Mouse (Mus musculus) CH12F3 (cell line): ENCODE measurements around the gene Gas2l3.

Experiments
- in situ Hi-C: fragments of 300-500 bp; cut with MboI; formaldehyde crosslinking; loops from 2 replicates; pipeline ENCODE4 v1.14.3; 2020; ENCODE audit warnings: low sequenced_read_pairs

Gene Gas2l3

DNA sequence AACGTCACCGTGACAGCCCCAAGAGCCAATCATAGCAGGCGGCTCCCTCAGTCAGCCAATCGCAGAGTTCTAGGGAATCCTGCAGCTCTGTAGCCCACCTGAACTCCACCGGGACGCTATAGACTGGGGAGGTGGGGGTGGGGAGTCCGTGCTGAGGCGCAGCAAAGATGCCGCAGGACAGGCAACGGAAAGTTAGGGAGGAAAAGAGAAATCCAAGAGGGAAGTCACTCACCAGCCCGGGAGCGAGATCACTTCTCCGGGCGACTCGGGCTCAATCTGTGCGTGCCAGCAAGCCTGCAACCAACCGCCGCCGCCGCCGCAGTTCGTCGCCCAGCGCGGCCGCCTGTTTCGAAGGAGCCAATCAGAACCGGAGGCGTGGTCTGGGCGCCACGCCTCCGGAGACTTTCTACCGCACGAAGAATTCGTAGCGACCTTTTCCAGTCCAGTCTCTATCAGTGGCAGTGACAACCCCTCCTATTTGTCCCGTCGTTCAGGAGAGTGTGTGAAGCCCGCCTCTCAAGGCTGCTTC lies at the start of gene Gas2l3:
TSS of gene Gas2l3 (minus strand) at position 345 of the 529 bp plus-strand sequence.
- in situ Hi-C loops = no loop called here

DNA sequence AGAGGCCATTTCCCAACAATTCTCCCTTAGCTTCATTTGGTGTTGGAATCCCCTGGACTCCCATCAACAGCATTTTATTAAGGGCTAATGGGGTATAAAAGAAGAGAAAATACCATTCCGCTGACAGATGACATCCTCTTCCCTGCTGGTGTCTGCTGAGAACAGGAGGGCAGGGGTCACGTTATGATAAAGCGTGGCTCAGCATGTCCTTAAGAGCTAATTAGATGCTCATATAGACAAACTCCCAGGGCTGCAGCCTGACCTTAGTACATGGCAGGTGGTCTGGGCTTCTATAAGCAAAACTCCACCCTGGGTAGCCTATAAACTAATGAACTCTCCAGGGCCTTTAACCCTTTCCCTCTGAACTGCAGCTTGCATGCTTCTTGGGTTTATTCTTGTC lies 47.6 kb upstream of the Gas2l3 start:
- in situ Hi-C loops = no loop called here

DNA sequence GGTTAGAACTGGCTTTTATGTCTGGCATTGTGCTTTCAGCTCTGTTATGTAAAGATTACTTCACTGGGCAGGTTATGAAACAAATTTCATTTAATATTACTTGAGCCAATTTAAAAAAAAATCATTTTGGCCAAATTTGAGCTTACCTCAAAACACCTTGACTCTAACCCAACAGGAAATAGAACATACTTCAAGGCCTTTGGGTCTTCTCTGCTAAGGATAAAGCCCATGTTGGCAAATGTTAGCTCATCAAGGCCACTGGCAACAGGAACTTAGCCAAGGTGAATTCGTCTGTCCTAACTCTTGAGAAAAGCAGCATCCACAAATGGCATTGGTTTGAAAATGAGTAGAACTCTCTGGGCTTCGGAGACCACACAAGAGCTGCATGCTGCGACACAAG lies 46.5 kb upstream of the Gas2l3 start:
- in situ Hi-C loops = no loop called here

DNA sequence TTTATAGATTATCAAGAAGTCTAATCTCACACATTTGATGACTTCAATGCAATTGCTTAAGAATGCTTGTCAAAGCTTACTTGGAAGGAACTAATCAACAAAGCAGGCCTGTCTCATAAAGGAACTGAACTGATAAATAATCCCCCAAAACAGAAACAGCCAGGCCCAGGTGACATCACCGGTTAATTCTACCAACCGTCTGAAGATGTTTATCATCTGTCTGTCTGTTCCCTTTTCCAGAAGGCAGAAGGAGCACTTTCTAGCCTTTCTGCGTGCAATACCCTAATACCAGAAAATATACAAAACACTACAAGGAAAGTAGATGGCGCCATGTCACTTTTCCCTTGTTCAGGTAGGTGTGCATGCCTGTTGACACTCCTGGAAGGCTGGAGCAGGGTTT lies 45.7 kb upstream of the Gas2l3 start:
- in situ Hi-C loops = no loop called here

GRCm38 (mm10) chr10:89486995-89487742 lies 43.4 kb upstream of the Gas2l3 start:
- in situ Hi-C loops = no loop called here

- in situ Hi-C loops = no loop called here
Measured at GRCm38 (mm10) chr10:89484907-89485306, 41.1 kb upstream of the Gas2l3 start.

DNA sequence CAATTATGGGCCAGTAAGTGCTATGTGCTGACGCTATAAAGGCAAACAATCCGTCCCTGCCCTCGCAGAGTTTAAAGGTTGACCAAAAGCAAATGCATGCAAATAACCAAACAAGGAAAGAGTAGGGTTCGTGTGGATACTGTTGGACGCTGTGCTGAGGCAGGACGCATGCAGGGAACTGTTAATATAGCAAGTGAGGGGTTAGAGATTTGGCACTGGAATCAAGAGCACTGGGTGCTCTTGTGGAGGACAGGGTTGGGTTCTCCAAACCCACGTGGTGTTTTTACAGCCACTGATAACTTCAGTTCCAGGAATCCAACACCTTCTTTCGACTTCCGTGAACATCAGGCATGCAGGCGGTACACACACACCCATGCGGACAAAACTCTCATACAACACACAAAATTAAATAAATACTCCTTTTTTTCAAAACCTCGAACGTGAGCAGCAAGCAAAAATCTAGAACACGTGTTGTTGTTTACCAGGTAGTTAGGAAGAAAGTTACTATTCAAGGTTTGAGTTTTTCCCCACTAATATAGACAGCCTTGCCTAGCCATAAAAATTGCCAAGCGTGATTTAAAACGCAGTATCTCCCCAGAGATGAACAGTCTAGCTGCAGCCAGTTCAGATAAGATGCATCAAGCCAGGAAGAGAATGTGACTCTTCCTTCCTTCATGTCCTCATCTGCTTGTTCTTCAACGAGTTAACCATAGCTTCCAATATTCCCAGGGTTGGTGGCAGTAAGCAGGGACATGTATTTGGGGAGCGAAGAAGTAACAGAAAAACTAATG lies 40.2 kb upstream of the Gas2l3 start:
- in situ Hi-C loops = no loop called here

DNA sequence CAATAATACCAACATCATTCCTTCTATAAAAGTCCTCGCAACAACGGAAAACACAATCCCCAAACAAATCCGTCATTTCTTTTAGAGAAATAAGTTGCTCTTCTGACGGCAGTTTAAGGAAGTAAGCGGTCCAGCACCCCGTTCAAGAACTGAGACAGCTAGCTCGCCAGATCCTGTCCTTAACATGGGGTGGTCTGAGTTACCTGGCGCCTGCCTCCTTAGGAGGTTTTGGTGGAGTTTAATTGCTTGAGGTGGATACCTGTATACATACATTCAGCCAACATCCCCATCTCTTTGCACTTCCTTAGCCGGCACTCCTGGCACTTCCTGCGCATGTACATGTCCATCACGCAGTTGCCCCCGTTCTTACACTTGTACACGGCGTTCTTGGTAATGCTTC lies 39.3 kb upstream of the Gas2l3 start:
- in situ Hi-C loops = no loop called here

- in situ Hi-C loops = no loop called here
Measured at GRCm38 (mm10) chr10:89482142-89482681, 38.4 kb upstream of the Gas2l3 start.

DNA sequence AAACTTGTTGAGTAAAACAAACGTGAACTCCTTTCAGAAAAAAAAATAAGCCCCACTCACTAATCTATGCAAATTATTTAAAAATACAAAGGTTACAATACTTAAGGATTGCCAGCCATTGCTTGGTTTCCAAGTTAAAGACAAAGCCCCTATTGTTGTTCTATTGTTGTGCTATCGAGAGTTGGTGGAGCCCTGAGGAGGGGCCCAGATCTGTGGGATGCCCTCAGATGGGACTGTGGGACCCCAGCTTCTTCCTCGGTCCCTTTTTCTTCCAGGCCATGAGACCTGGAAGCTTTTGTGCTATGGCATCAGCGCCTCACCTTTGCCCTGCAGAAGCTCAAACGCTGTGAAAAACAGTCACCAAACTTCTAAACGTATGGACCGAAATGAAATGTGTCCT lies 37.9 kb upstream of the Gas2l3 start:
- in situ Hi-C loops = no loop called here

DNA sequence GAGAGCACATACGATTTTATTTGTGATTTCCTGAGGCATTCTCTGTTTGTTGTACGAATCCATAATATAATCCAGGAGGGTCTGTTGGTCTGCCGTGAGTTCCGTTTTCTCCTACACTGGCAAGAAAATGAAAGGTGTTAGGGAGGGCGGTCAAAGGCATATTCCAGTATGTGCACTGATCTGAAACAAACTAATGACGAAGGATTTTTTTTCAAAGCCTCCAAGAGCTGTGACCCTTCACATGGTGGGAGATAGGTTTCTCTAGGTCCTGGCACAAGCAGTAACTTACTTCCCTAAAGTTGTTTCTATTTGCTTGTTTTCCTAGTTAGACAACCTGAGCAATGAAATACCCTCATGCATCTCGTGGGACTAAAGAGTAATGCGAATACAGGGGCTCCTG lies 35.0 kb upstream of the Gas2l3 start:
- in situ Hi-C loops = no loop called here

DNA sequence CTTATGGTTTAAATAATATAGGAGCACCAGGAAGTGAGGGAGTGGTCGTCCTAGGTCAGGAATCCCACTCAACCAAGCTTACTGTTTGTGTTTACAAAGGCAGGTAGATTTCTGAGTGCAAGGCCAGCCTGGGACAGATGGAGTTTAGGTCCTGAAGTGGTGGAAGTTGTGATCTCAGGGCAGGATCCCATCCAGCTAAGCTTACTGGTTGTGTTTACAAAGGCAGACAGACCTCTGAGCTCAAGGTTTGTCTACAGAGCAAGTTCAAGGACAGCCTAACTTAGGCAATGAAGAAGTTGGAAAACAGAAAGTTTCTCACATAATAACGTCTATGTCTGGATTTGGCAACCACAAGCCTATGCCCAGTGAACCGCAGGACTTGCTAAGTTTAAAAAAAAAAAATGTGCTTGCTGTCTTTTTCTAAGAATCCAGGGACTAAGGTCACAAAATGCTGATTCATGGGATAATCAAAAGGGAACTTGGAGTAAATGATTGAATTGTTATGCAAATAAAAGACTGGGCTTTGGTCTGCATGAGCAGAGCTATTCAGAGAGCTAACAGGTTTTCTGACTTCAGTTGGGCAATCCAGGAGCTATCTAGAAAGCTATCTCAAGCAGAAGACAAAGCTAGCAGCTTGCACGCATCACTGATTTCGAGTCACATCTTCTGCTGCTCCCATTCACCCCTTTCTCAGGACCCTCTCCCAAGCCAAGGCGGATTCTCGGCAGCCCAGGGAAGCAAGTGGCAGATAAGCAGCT lies 27.0 kb upstream of the Gas2l3 start:
- in situ Hi-C loops = loop anchor here (25.0 kb wide), 1 partner anchor 367 kb away; no protein-coding TSS in a partner anchor

DNA sequence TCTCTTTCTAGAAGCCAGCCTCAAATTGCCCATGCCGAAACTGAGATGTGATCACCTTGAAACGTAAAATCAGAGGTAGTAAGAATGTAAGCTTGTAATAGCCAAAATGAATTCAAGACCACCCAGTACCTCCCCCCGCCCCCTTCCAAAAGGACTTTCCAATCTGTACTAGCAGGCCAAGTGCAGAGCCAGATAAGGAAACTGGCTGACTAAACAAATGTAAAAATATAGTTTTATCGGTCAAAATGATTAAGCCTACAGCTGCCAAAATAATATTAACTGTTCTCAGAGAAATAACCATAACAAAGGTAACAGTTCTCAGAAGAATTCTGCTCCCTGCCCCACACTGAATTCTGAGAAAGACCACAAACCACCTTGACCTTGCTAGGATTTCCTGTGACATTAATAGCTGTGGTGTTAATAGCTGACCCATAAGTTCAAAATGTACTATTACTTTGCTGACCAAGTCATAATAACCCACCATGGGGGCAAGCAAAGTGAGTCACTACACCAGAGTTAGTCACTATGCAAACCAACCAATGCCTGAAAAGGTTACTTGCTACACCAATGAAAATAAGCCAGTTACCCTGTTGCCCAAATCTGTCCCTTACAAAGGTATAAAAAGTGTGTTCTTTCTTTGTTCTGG lies 21.1 kb upstream of the Gas2l3 start:
- in situ Hi-C loops = loop anchor here (5.0 to 25.0 kb wide), 2 partner anchors 162 to 372 kb away; no protein-coding TSS in a partner anchor

DNA sequence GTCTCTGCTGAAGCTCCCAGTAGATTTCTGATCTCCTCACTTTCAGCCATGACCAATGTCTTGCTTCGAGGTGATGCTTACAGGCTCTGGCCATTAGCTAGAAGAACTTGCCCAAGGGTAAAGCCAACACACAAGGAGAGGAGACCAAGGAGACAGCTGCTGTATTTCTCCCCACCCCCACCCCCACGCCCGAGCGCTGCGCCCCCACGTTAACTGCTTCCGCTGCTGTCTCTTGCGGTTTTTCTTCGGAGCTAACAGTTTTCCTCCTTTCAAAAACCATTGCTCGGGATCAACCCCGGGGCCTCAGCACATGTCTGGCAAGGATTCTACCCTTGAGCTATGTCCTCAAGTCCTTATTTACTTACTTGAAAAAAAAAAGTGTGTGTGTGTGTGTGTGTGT lies 19.1 kb upstream of the Gas2l3 start:
- in situ Hi-C loops = loop anchor here (5.0 to 25.0 kb wide), 2 partner anchors 164 to 374 kb away; no protein-coding TSS in a partner anchor

GRCm38 (mm10) chr10:89461856-89462507 lies 18.2 kb upstream of the Gas2l3 start:
- in situ Hi-C loops = loop anchor here (5.0 to 25.0 kb wide), 2 partner anchors 165 to 375 kb away; no protein-coding TSS in a partner anchor

DNA sequence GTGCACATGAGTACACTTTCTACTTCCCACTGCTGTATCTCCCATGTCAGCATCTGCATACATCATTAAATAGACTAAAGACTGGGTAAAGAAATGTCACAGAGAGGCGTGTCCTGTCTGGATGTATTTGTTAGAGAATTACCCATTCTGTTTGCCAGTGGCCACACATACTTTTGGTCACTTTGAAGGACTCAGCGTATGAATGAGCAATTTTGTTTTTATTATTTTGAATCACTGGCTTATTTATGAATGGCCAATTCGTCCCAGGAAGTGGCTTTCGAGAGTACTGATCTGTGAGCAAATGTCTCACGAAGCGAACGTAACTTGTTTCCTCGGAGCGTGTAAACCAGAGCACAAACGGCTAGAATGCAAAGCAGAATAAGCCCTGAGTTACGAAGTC lies 17.2 kb upstream of the Gas2l3 start:
- in situ Hi-C loops = loop anchor here (5.0 to 25.0 kb wide), 2 partner anchors 166 to 376 kb away; no protein-coding TSS in a partner anchor

GRCm38 (mm10) chr10:89458770-89459169 lies 15.0 kb upstream of the Gas2l3 start:
- in situ Hi-C loops = loop anchor here (25.0 kb wide), 1 partner anchor 379 kb away; no protein-coding TSS in a partner anchor

DNA sequence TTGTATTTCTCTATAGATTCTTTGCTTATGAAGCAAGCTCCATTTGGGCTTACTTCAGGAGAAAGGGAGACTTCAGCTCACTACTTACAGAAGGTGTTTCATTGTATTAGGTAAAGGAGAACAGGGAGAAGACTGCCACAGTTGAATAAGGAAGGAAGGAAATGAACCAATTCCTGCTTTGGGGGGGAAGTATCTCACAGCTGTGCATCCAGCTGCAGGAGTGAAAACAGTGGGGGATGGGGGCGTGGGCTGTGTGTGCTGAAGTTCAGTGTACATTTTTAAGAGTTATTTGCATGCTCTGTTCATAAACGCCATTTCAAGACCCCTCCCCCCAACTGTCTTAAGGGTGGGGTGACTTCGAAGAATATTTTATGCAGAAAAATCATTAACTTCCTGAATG lies 10.0 kb upstream of the Gas2l3 start:
- in situ Hi-C loops = loop anchor here (25.0 kb wide), 1 partner anchor 384 kb away; no protein-coding TSS in a partner anchor

DNA sequence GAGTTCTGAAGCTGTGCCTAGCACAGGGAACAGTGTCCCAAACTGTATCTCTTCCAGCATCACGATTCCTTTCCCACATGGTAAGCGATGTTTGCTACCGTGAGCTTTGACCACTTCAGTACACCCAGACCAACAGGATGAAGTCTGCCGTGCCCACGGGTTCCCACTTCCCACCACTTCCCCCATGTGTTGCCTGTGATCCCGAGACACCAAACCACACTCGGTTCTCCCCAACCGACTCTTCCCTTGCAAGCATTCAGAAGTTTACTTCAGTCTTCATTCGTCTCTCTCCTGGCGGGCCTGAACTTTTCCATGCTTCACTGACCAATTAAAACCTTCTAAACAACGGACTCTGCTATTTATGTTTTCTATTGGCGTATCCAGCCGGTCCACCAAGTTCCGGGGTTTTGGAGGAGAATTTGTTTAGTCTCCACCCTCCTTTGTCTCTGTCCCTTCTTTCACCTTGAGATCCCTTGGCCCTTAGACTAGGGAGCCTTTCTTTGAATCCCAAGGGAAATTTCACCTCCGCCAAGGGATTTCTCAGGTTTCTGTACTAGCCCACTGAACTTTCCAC lies 9.4 kb upstream of the Gas2l3 start:
- in situ Hi-C loops = loop anchor here (25.0 kb wide), 1 partner anchor 384 kb away; no protein-coding TSS in a partner anchor
